Mouse (Mus musculus): ENCODE measurements around the gene Fam122a. TPM values are rescaled to one million over a fixed set of nuclear protein-coding genes. Genes with fewer than 3 reads are reported as not detected.

Gene Fam122a
- polyA plus RNA-seq, 1 experiment = 17.6 TPM

GRCm38 (mm10) chr19:24450740-24451139 lies 26.4 kb downstream of the Fam122a start:
- Histone ChIP-seq H3K36me3 (ENCODE audit: control insufficient read depth, insufficient read depth) (no peaks in the 10 kb centered on the region), H3K79me3 (ENCODE audit: low read depth) (no peaks in the 10 kb centered on the region)
- no peak for TF ChIP-seq CEBPB (IDR thresholded peaks at IDR 0.05; ENCODE audit: low read depth)
- no peak for TF ChIP-seq CTCF (IDR thresholded peaks at IDR 0.05; ENCODE audit: control insufficient read depth, insufficient read depth, insufficient read length)
- no peak for TF ChIP-seq MYOG (IDR thresholded peaks at IDR 0.05; ENCODE audit: control insufficient read depth, extremely low read depth, insufficient read length)

GRCm38 (mm10) chr19:24444322-24444721 lies 32.8 kb downstream of the Fam122a start:
- no peaks in the 10 kb centered on the region for H3K36me3 ChIP-seq (ENCODE audit: control insufficient read depth, insufficient read depth)
- no peak for TF ChIP-seq MYOD1 (IDR thresholded peaks at IDR 0.05; ENCODE audit: control insufficient read depth, insufficient read length, low read depth)
- TF ChIP-seq FOSL1 (IDR thresholded peaks at IDR 0.05; ENCODE audit: insufficient read depth, low read length, poor library complexity, severe bottlenecking) = no peak
- no peak for TF ChIP-seq MAX (IDR thresholded peaks at IDR 0.05)
- TF ChIP-seq CEBPB (IDR thresholded peaks at IDR 0.05; ENCODE audit: low read depth) = no peak
- no peak for TF ChIP-seq USF1 (IDR thresholded peaks at IDR 0.05; ENCODE audit: low read depth)
- TF ChIP-seq CTCF (IDR thresholded peaks at IDR 0.05; ENCODE audit: control insufficient read depth, insufficient read depth, insufficient read length) = no peak
- TF ChIP-seq MYOG (IDR thresholded peaks at IDR 0.05; ENCODE audit: control insufficient read depth, extremely low read depth, insufficient read length) = no peak
- H3K4me3 ChIP-seq (ENCODE audit: insufficient read depth, poor library complexity, severe bottlenecking) = no peak overlapping the region
- H3K79me3 ChIP-seq (ENCODE audit: low read depth) = no peaks in the 10 kb centered on the region
- no peak overlapping the region for H3ac ChIP-seq (ENCODE audit: control insufficient read depth, insufficient read length, low read depth)
- H3K79me2 ChIP-seq (ENCODE audit: control insufficient read depth, insufficient read depth) = no peaks in the 10 kb centered on the region
- H3K27me3 ChIP-seq (ENCODE audit: control insufficient read depth, insufficient read depth, insufficient read length) = no peaks in the 10 kb centered on the region

More at GRCm38 (mm10) chr19:24450740-24451139, 26.4 kb downstream of the Fam122a start:
- no peak overlapping the region for H3K4me3 ChIP-seq (ENCODE audit: insufficient read depth, poor library complexity, severe bottlenecking)
- H3ac ChIP-seq (ENCODE audit: control insufficient read depth, insufficient read length, low read depth) = no peak overlapping the region
- no peaks in the 10 kb centered on the region for H3K27me3 ChIP-seq (ENCODE audit: control insufficient read depth, insufficient read depth, insufficient read length)
- no peaks in the 10 kb centered on the region for H3K79me2 ChIP-seq (ENCODE audit: control insufficient read depth, insufficient read depth)

- TF ChIP-seq USF1 (IDR thresholded peaks at IDR 0.05; ENCODE audit: low read depth) = no peak
- no peak for TF ChIP-seq CTCF (IDR thresholded peaks at IDR 0.05; ENCODE audit: control insufficient read depth, insufficient read depth, insufficient read length)
- no peak for TF ChIP-seq MYOG (IDR thresholded peaks at IDR 0.05; ENCODE audit: control insufficient read depth, extremely low read depth, insufficient read length)
- no peak for TF ChIP-seq MAX (IDR thresholded peaks at IDR 0.05)
- no peaks in the 10 kb centered on the region for H3K79me2 ChIP-seq (ENCODE audit: control insufficient read depth, insufficient read depth)
- no peaks in the 10 kb centered on the region for H3K36me3 ChIP-seq (ENCODE audit: control insufficient read depth, insufficient read depth)
- H3K4me3 ChIP-seq (ENCODE audit: insufficient read depth, poor library complexity, severe bottlenecking) = no peak overlapping the region
- H3K27me3 ChIP-seq (ENCODE audit: control insufficient read depth, insufficient read depth, insufficient read length) = no peaks in the 10 kb centered on the region
- H3ac ChIP-seq (ENCODE audit: control insufficient read depth, insufficient read length, low read depth) = no peak overlapping the region
- no peaks in the 10 kb centered on the region for H3K79me3 ChIP-seq (ENCODE audit: low read depth)
These were observed 37.4 kb downstream of the Fam122a start for GRCm38 (mm10) chr19:24439715-24440114.

GRCm38 (mm10) chr19:24434291-24434690 lies 42.9 kb downstream of the Fam122a start:
- Histone ChIP-seq H3ac (ENCODE audit: control insufficient read depth, insufficient read length, low read depth) (no peak overlapping the region), H3K27me3 (ENCODE audit: control insufficient read depth, insufficient read depth, insufficient read length) (no peaks in the 10 kb centered on the region), H3K79me3 (ENCODE audit: low read depth) (no peaks in the 10 kb centered on the region), H3K79me2 (ENCODE audit: control insufficient read depth, insufficient read depth) (no peaks in the 10 kb centered on the region), H3K4me3 (ENCODE audit: insufficient read depth, poor library complexity, severe bottlenecking) (no peak overlapping the region), H3K36me3 (ENCODE audit: control insufficient read depth, insufficient read depth) (no peaks in the 10 kb centered on the region)
- TF ChIP-seq CTCF (IDR thresholded peaks at IDR 0.05; ENCODE audit: control insufficient read depth, insufficient read depth, insufficient read length) (no peak), USF1 (IDR thresholded peaks at IDR 0.05; ENCODE audit: low read depth) (no peak), MYOG (IDR thresholded peaks at IDR 0.05; ENCODE audit: control insufficient read depth, extremely low read depth, insufficient read length) (no peak), MAX (IDR thresholded peaks at IDR 0.05) (no peak), MYOD1 (IDR thresholded peaks at IDR 0.05; ENCODE audit: control insufficient read depth, insufficient read length, low read depth) (no peak), FOSL1 (IDR thresholded peaks at IDR 0.05; ENCODE audit: insufficient read depth, low read length, poor library complexity, severe bottlenecking) (no peak), CEBPB (IDR thresholded peaks at IDR 0.05; ENCODE audit: low read depth) (no peak)

GRCm38 (mm10) chr19:24432447-24432846 lies 44.7 kb downstream of the Fam122a start:
- TF ChIP-seq FOSL1 (IDR thresholded peaks at IDR 0.05; ENCODE audit: insufficient read depth, low read length, poor library complexity, severe bottlenecking) (no peak), CTCF (IDR thresholded peaks at IDR 0.05; ENCODE audit: control insufficient read depth, insufficient read depth, insufficient read length) (no peak), MAX (IDR thresholded peaks at IDR 0.05) (no peak)
- no peaks in the 10 kb centered on the region for H3K79me2 ChIP-seq (ENCODE audit: control insufficient read depth, insufficient read depth)
- H3K79me3 ChIP-seq (ENCODE audit: low read depth) = no peaks in the 10 kb centered on the region
- H3ac ChIP-seq (ENCODE audit: control insufficient read depth, insufficient read length, low read depth) = no peak overlapping the region
- H3K27me3 ChIP-seq (ENCODE audit: control insufficient read depth, insufficient read depth, insufficient read length) = no peaks in the 10 kb centered on the region
- no peaks in the 10 kb centered on the region for H3K36me3 ChIP-seq (ENCODE audit: control insufficient read depth, insufficient read depth)
- H3K4me3 ChIP-seq (ENCODE audit: insufficient read depth, poor library complexity, severe bottlenecking) = no peak overlapping the region

- Histone ChIP-seq H3K27me3 (ENCODE audit: control insufficient read depth, insufficient read depth, insufficient read length) (no peaks in the 10 kb centered on the region), H3K36me3 (ENCODE audit: control insufficient read depth, insufficient read depth) (no peaks in the 10 kb centered on the region), H3K4me3 (ENCODE audit: insufficient read depth, poor library complexity, severe bottlenecking) (no peak overlapping the region), H3ac (ENCODE audit: control insufficient read depth, insufficient read length, low read depth) (no peak overlapping the region), H3K79me2 (ENCODE audit: control insufficient read depth, insufficient read depth) (no peaks in the 10 kb centered on the region), H3K79me3 (ENCODE audit: low read depth) (no peaks in the 10 kb centered on the region)
- no peak for TF ChIP-seq MYOD1 (IDR thresholded peaks at IDR 0.05; ENCODE audit: control insufficient read depth, insufficient read length, low read depth)
- no peak for TF ChIP-seq USF1 (IDR thresholded peaks at IDR 0.05; ENCODE audit: low read depth)
- no peak for TF ChIP-seq MAX (IDR thresholded peaks at IDR 0.05)
- TF ChIP-seq FOSL1 (IDR thresholded peaks at IDR 0.05; ENCODE audit: insufficient read depth, low read length, poor library complexity, severe bottlenecking) = no peak
- no peak for TF ChIP-seq CTCF (IDR thresholded peaks at IDR 0.05; ENCODE audit: control insufficient read depth, insufficient read depth, insufficient read length)
- no peak for TF ChIP-seq MYOG (IDR thresholded peaks at IDR 0.05; ENCODE audit: control insufficient read depth, extremely low read depth, insufficient read length)
- no peak for TF ChIP-seq CEBPB (IDR thresholded peaks at IDR 0.05; ENCODE audit: low read depth)
These were observed 45.8 kb downstream of the Fam122a start for GRCm38 (mm10) chr19:24431381-24431780.

All from C2C12 (cell line).